Mouse (Mus musculus): Measurements from ENCODE around the gene Cyb561a3. TPM values are rescaled to one million over a fixed set of nuclear protein-coding genes. Genes with fewer than 3 reads are reported as not detected.
"Not testable (repeated sequence)": the region's sequence is repeated elsewhere in the genome, so short reads cannot be mapped to it uniquely, and the experiment has no call there.

The Cyb561a3 gene
- 22.5 and 23.0 TPM in 2 replicates for polyA plus RNA-seq (2015; fragmentation: Nextera tagmentation; extraction: Ambion mirVana)

DNA sequence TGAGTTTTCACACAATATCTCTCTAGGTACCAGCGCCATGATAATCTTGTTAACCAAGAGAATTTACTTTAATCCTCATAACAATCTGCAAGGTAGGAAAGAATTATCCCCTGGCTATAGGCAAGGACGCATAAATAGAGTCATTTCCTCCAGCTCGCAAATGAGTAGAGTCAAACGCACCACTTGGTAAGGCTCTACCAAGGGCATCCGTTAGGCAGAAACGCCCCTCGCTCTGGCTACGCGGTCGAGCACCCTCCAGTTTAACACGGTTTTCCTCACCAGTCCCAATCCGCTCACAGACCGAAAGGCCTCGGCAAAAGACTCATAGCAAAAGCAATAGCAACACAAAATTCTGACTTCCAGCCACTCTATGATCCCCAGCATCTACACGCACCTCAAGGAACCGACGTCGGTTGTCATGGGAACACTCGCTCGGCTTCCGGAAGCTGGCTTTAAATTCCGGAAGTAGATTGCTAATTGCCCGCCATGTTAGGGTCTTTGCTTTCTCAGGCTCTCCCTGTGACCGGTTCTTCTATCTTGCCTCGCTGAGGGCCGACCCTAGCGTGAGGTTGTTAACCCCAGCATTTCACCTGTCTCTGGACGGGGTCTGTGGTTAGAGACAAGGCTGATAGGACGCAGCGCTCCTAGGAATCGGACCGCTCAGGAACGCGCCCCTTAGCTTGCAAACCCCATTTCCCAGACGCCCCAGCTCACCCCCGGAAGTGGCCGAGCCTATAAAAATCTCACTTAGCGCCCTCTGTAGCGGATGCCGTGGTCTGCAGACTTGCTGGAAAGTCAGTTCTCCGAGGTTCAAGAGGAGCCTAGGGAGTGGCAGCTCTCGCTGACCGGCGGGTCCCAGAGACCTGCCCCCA lies at the start of gene Cyb561a3, which contains the start of gene Tmem138:
Gene Cyb561a3 (plus strand): TSS at position 483 of the 872 bp plus-strand sequence.
Gene Tmem138 (minus strand): TSS at position 673 of the 872 bp plus-strand sequence.
- H3K27ac ChIP-seq (ENCODE audit: low read length), result peak within 1 kb of the TSS; percentile 84
- H3K4me2 ChIP-seq (ENCODE audit: low read depth, low read length), result peak within 1 kb of the TSS; percentile 85
- H3K27me3 ChIP-seq (replicated peaks; ENCODE audit: control insufficient read depth, insufficient read depth, low read length), result no peaks in the 10 kb centered on the region
- H3K9ac ChIP-seq (ENCODE audit: low read depth, low read length), result peak within 1 kb of the TSS; percentile 79
- H3K4me3 ChIP-seq (ENCODE audit: low read length), result peak within 1 kb of the TSS; percentile 66
- no peaks in the 10 kb centered on the region for H3K9me3 ChIP-seq (ENCODE audit: control insufficient read depth, low read length)
- peaks cover 4% of the 10 kb centered on the region; the same call in 1 of the 2 replicates for H3K4me1 ChIP-seq (ENCODE audit: control insufficient read depth, insufficient read depth, low read length)
- peaks cover 2% of the 10 kb centered on the region; the same call in 1 of the 2 replicates for H3K36me3 ChIP-seq (ENCODE audit: control insufficient read depth, insufficient read depth, low read length)
- WGBS, result under 1% methylated on average over 44 of the region's 44 CpGs
- peak; percentile 98 for ATAC-seq

- H3K4me2 ChIP-seq (ENCODE audit: low read depth, low read length), result no peak overlapping the region
- H3K9ac ChIP-seq (ENCODE audit: low read depth, low read length), result no peak overlapping the region
- H3K9me3 ChIP-seq (ENCODE audit: control insufficient read depth, low read length), result no peaks in the 10 kb centered on the region
- no peak overlapping the region for H3K4me3 ChIP-seq (ENCODE audit: low read length)
- no peaks in the 10 kb centered on the region for H3K27me3 ChIP-seq (replicated peaks; ENCODE audit: control insufficient read depth, insufficient read depth, low read length)
- ATAC-seq, result no peak
- no peak overlapping the region for H3K27ac ChIP-seq (ENCODE audit: low read length)
- WGBS, result 100% methylated on average over 1 of the region's 1 CpGs
- peaks cover 8% of the 10 kb centered on the region for H3K4me1 ChIP-seq (ENCODE audit: control insufficient read depth, insufficient read depth, low read length)
- peaks cover 17% of the 10 kb centered on the region for H3K36me3 ChIP-seq (ENCODE audit: control insufficient read depth, insufficient read depth, low read length)
Observed at GRCm38 (mm10) chr19:10530082-10530481, 46.9 kb upstream of the Cyb561a3 start.

- peaks cover 21% of the 10 kb centered on the region for H3K36me3 ChIP-seq (ENCODE audit: control insufficient read depth, insufficient read depth, low read length)
- no peaks in the 10 kb centered on the region for H3K9me3 ChIP-seq (ENCODE audit: control insufficient read depth, low read length)
- no peak overlapping the region for H3K4me2 ChIP-seq (ENCODE audit: low read depth, low read length)
- no peak overlapping the region for H3K4me3 ChIP-seq (ENCODE audit: low read length)
- H3K27ac ChIP-seq (ENCODE audit: low read length), result no peak overlapping the region
- no peaks in the 10 kb centered on the region for H3K27me3 ChIP-seq (replicated peaks; ENCODE audit: control insufficient read depth, insufficient read depth, low read length)
- no peak overlapping the region for H3K9ac ChIP-seq (ENCODE audit: low read depth, low read length)
- no peak for ATAC-seq
- WGBS, result 91% methylated on average over 5 of the region's 5 CpGs
- H3K4me1 ChIP-seq (ENCODE audit: control insufficient read depth, insufficient read depth, low read length), result no peaks in the 10 kb centered on the region
Observed at GRCm38 (mm10) chr19:10539454-10539853, 37.5 kb upstream of the Cyb561a3 start.

DNA sequence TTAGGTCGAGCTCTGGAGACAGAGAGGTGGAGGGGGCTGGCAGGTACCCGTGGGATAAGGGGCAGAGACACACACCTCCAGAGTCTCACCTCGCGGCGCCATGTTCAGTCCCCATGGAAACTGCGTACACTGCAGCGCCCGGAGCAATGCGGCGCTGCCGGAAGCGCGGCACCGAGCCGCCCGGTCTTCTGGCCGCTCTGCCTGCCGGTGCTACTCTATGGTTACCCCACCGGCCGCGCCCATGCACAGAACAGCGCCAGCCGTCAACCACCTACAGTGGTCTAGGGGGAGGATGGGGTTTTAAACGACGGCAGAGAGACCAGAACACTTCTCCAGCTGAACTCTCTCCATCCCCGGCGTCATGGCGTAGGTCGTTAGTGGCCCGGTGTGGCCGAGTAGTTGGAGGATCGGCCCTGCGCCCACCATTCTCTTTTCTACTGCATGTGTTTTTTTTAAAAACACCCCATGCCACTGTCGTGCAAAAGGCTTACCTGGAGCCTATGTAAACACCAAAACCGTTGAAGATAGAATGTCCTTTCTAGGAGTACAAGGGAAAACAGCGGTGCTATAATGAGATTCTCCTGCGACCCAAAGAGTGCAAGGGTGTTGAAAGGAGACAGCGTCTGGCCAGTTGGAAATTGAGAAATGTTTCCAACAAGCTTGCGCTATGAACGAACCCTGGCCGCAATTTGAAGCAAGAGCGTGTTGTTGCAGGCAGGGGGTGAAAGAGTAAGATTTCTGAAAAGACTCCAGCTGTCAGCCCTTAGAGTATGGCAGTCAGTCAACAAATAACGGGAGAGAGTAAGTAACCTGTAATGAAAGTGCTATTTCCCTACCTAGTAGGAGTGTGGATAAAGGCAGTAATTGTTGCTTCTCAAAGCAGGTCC lies 21.1 kb upstream of the Cyb561a3 start, which contains the start of gene Tmem216:
Gene Tmem216 (minus strand): TSS at position 615 of the 887 bp plus-strand sequence.
- ATAC-seq, result peak; percentile 100
- Histone ChIP-seq H3K9me3 (ENCODE audit: control insufficient read depth, low read length) (no peaks in the 10 kb centered on the region), H3K27ac (ENCODE audit: low read length) (peak within 1 kb of the TSS; percentile 63), H3K9ac (ENCODE audit: low read depth, low read length) (peak within 1 kb of the TSS; percentile 79), H3K27me3 (replicated peaks; ENCODE audit: control insufficient read depth, insufficient read depth, low read length) (no peaks in the 10 kb centered on the region), H3K4me1 (ENCODE audit: control insufficient read depth, insufficient read depth, low read length) (peaks cover 5% of the 10 kb centered on the region), H3K4me3 (ENCODE audit: low read length) (peak within 1 kb of the TSS; percentile 71), H3K36me3 (ENCODE audit: control insufficient read depth, insufficient read depth, low read length) (no peaks in the 10 kb centered on the region), H3K4me2 (ENCODE audit: low read depth, low read length) (peak within 1 kb of the TSS; percentile 79)
- WGBS, result under 1% methylated on average over 43 of the region's 43 CpGs

GRCm38 (mm10) chr19:10557001-10557400 lies 20.0 kb upstream of the Cyb561a3 start:
- H3K27ac ChIP-seq (ENCODE audit: low read length), result no peak overlapping the region
- H3K36me3 ChIP-seq (ENCODE audit: control insufficient read depth, insufficient read depth, low read length), result no peaks in the 10 kb centered on the region
- H3K27me3 ChIP-seq (replicated peaks; ENCODE audit: control insufficient read depth, insufficient read depth, low read length), result no peaks in the 10 kb centered on the region
- WGBS, result 71% methylated on average over 2 of the region's 2 CpGs
- no peak overlapping the region for H3K9ac ChIP-seq (ENCODE audit: low read depth, low read length)
- no peaks in the 10 kb centered on the region for H3K9me3 ChIP-seq (ENCODE audit: control insufficient read depth, low read length)
- no peak for ATAC-seq
- H3K4me1 ChIP-seq (ENCODE audit: control insufficient read depth, insufficient read depth, low read length), result peaks cover 5% of the 10 kb centered on the region
- no peak overlapping the region for H3K4me2 ChIP-seq (ENCODE audit: low read depth, low read length)
- H3K4me3 ChIP-seq (ENCODE audit: low read length), result no peak overlapping the region

DNA sequence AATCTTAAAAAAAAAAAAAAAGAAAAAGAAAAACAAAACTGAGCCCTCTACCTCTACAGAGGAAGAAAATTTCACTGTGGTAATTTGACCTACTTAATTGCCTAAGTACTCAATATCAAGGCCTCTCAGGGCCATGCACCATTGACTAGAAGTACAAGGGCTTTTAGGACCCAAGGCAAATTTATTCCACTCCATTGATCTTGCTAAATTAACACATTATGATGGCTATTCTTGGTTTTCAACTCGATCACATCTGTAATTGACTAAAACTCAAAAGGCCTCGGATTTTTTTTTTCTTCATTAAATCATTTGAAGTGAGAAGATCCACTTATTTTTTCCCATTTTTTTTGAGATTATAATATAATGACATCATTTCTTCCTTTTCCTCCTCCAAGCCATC lies 19.5 kb upstream of the Cyb561a3 start:
- 79% methylated on average over 2 of the region's 2 CpGs for WGBS
- Histone ChIP-seq H3K4me2 (ENCODE audit: low read depth, low read length) (no peak overlapping the region), H3K36me3 (ENCODE audit: control insufficient read depth, insufficient read depth, low read length) (no peaks in the 10 kb centered on the region), H3K27me3 (replicated peaks; ENCODE audit: control insufficient read depth, insufficient read depth, low read length) (no peaks in the 10 kb centered on the region), H3K4me1 (ENCODE audit: control insufficient read depth, insufficient read depth, low read length) (peaks cover 5% of the 10 kb centered on the region), H3K9me3 (ENCODE audit: control insufficient read depth, low read length) (no peaks in the 10 kb centered on the region), H3K4me3 (ENCODE audit: low read length) (no peak overlapping the region), H3K9ac (ENCODE audit: low read depth, low read length) (no peak overlapping the region), H3K27ac (ENCODE audit: low read length) (no peak overlapping the region)
- no peak for ATAC-seq

DNA sequence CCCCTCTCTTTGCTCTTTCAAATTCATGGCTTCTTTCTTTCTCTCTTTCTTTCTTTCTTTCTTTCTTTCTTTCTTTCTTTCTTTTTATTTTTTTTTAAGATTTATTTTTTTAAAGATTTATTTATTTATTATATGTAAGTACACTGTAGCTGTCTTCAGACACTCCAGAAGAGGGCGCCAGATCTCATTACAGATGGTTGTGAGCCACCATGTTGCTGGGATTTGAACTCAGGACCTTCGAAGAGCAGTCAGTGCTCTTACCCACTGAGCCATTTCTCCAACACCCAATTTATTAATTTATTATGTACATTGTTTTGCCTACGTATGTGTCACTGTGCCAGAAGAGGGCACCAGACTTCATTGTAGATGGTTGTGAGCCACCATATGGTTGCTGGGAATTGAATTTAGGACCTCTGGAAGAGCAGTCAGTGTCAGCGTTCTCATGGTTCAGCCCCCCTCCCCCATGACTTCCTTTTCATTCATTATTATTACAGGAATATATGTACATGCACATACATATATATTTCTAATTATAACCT lies 19.1 kb upstream of the Cyb561a3 start:
- H3K4me1 ChIP-seq (ENCODE audit: control insufficient read depth, insufficient read depth, low read length); H3K9ac ChIP-seq (ENCODE audit: low read depth, low read length); ATAC-seq; H3K4me2 ChIP-seq (ENCODE audit: low read depth, low read length); H3K4me3 ChIP-seq (ENCODE audit: low read length); H3K9me3 ChIP-seq (ENCODE audit: control insufficient read depth, low read length); H3K36me3 ChIP-seq (ENCODE audit: control insufficient read depth, insufficient read depth, low read length); H3K27ac ChIP-seq (ENCODE audit: low read length); H3K27me3 ChIP-seq (replicated peaks; ENCODE audit: control insufficient read depth, insufficient read depth, low read length): not testable (repeated sequence)
- WGBS, result 72% methylated on average over 4 of the region's 4 CpGs

DNA sequence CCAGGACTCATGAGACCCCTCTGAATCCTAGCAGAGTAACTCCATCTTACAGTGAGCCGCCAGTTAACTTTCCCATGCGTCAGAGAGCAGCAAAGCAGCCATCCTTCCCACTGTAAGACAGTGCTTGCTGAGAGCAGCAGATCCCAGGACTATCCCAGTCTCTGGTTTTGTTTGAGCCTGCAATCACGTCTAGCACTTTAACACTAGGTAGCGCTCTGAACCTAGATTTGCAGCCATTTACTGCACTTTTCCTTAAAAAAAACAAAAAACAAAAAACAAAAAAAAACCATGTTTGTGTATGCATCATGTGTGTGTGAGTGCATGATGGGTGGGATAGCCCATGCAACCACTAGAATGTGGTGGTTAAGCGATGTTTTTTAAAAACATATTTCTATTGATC lies 16.9 kb upstream of the Cyb561a3 start:
- Histone ChIP-seq H3K36me3 (ENCODE audit: control insufficient read depth, insufficient read depth, low read length) (no peaks in the 10 kb centered on the region), H3K9me3 (ENCODE audit: control insufficient read depth, low read length) (no peaks in the 10 kb centered on the region), H3K4me1 (ENCODE audit: control insufficient read depth, insufficient read depth, low read length) (peaks cover under 1% of the 10 kb centered on the region), H3K4me3 (ENCODE audit: low read length) (no peak overlapping the region), H3K4me2 (ENCODE audit: low read depth, low read length) (no peak overlapping the region), H3K27me3 (replicated peaks; ENCODE audit: control insufficient read depth, insufficient read depth, low read length) (no peaks in the 10 kb centered on the region), H3K9ac (ENCODE audit: low read depth, low read length) (no peak overlapping the region), H3K27ac (ENCODE audit: low read length) (no peak overlapping the region)
- no peak for ATAC-seq
- 41% methylated on average over 5 of the region's 5 CpGs for WGBS

Data from intestine, embryonic 16.5 days (tissue).